Mouse (Mus musculus) cerebellum, adult 18-20 months (tissue): ENCODE data around the gene Ptgir.

Experiments used
- DNase-seq, 2 experiments: peaks; one replicate each; pipeline ENCODE4 v3.0.0; 2021

The Ptgir gene

DNA sequence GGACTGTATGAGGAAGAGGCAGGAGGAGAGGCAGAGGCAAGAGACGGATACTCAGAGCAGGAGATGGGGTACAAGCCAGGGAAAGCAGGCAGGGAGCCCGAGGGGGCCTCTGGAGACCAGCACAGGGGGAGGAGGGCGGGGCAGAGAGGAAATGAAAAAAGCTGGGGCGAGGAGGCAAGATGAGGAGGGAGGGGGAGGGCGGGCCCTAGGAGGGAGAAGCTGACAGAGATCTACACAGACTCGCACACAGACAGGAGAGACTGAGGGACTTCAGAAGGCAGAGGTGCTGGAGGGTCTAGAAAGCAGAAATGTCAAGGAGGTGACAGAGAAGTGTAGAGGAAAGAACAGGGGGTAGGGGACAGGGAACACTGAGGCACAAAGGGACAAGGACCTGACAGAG is at the start of gene Ptgir:
Gene Ptgir, plus strand, starts transcription at position 210 of the 400 bp plus-strand sequence.
- no peak for DNase-seq

DNA sequence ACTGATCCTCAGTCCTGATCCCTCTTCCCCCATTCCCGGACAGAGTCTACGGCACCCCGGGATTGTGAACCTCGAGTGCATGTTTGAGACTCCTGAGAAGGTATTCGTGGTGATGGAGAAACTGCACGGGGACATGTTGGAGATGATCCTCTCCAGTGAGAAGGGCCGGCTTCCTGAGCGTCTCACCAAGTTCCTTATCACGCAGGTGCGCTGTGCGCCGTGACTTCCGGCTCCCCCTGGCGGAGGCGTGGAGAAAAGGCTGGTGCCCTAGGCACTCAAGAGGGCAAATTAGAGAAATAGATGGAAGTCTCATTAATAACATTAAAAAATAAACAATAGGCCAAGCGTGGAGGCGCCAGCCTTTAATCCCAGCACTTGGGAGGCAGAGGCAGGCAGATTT is 48.0 kb upstream of the Ptgir start:
- DNase-seq = peak; percentile 63 to 73

DNA sequence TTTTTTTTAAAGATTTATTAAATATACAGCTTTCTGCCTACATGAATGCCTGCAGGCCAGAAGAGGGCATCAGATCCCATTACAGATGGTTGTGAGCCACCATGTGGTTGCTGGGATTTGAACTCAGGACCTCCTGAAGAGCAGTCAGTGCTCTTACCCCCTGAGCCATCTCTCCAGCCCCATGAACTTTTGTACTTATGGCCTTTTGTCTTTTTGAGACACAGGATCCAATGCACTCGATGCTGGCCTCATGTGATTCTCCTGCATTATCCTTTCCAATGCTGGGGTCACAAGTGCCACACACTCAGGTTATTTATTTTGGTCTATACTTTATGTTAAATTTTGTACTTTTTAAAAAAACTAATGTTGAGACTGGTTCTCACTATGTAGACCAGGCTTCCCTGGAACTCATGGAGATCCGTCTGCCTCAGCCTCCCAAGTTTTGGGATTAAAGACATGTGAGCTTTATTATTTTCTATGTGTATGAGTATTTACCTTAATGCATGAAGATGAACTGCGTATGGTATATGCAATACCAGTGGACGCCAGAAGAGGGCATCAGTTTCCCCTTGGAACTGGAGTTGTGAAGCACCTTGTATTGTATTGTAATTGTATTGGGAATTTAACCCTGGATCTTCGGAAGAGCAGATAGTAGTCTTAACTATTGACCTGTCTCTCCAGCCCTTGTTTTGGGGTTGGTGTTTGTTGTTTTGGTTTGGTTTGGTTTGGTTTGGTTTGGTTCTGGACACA is 46.2 kb upstream of the Ptgir start:
- peak; percentile 74 to 78 for DNase-seq

GRCm38 (mm10) chr7:16867488-16867887 is 38.8 kb upstream of the Ptgir start:
- DNase-seq = no peak

GRCm38 (mm10) chr7:16869497-16869896 is 36.8 kb upstream of the Ptgir start:
- DNase-seq = peak; percentile 85 to 98

- DNase-seq = no peak
Observed at GRCm38 (mm10) chr7:16871600-16871999, 34.7 kb upstream of the Ptgir start.

GRCm38 (mm10) chr7:16872478-16872877 is 33.8 kb upstream of the Ptgir start:
- DNase-seq = no peak

- DNase-seq = no peak
Observed at GRCm38 (mm10) chr7:16873392-16873791, 32.9 kb upstream of the Ptgir start.

- DNase-seq = peak; percentile 82 to 87
Observed at GRCm38 (mm10) chr7:16874190-16874589, 32.1 kb upstream of the Ptgir start.

DNA sequence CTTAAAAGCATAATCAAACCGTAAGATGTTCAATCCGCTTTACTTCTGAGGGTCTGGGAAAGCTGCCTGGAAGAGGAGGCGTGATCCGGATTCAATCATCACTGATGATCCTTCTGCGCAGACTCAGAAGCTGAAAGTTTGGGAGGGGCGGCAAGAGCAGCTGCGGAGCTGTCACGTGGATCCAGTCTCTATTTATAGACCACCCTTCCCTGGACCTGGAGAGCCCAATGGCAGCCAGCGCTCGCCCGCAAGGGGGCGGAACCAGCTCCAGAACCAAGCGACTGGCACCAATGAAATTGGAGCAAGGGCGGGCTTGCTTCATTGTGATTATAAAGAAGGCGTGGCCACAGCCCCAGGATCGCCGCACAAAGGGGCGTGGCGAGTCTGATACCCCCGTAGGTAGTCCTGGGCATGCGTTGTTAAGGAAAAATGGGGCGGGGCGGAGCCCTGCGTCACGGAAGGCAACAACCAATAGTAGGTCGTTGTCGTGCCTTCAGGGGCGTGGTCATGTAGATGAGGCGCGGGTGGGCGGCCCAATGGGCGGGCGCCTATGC is 31.5 kb upstream of the Ptgir start:
- DNase-seq = peak; percentile 99 to 100

- no peak for DNase-seq
Observed at GRCm38 (mm10) chr7:16875310-16875325, 31.2 kb upstream of the Ptgir start, which contains the start of gene Dact3. Dact3 (plus strand) TSS chr7:16875317.

DNA sequence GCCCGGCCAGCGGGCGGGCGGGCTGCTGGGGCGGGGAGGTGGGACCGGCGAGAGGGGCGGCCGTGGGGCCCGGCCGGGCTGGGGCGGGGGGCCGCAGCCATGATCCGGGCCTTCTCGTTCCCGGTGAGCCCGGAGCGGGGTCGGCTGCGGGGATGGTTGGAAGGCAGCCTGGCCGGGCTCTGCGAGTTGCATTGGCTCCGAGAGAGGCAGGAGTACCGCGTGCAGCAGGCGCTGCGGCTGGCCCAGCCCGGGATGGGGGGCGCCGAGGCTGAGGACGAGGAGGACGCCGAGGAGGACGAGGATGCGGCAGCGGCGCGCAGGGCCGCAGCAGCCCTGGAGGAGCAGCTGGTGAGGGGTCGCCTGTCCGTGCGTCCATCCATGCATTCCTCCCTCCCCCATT is 31.0 kb upstream of the Ptgir start:
- DNase-seq = no peak

DNA sequence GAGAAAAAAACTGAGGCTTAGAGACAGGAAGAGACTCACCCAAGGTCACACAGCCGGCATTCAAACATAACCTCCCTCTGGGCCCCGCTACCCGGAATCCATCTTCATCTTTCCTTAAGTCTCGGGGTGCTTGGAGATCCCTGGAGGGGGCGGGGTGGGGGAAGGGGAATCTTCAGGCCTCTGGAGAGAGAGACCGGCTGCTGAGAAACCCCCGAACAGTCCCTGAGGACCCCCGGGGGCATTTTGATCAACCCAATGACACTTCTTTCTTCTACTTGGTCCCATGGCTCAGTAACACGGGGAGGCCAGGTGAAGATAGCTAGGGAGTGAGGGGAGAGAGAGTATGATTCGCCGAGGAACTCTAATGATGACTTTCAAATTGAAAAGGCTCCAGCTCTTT is 30.3 kb upstream of the Ptgir start:
- DNase-seq = no peak

- peak; percentile 48 to 49 for DNase-seq
Observed at GRCm38 (mm10) chr7:16876608-16877007, 29.7 kb upstream of the Ptgir start.

- no peak for DNase-seq
Observed at GRCm38 (mm10) chr7:16877717-16878116, 28.6 kb upstream of the Ptgir start.

DNA sequence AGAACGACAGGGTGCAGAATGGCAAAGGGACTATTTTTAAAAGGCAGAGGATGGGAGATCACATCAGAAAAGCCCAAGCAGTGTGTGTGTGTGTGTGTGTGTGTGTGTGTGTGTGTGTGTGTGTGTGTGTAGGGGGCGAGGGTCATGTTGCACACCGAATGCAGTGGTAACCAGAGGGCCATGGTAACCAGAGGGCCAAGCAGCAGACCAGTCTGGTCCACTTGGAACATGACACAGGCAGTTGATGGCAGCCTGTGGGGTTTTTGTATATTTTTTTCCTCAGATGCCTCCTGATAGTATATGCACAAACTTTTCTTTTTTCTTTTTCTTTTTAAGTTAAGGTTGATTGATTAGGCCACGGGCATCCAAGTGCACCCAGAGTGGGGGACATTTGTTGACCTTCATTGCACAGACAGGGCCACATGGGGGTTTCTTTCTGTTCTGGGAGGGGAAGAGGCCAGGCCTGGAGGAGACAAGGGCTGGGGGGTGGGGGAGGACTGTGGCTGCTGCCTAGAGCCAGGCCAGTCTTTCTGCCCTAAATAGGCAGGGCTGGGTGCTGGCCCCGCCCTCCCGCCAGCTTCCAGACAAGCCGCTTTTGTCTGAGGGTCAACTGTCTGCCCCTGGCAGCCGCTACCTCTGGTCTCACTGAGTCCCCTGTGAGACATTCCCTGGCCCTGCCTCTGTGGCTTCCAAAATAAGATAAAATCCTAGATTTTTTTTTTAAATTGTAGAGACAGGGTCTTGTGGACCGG is 26.3 kb upstream of the Ptgir start:
- no peak for DNase-seq

- no peak for DNase-seq
Observed at GRCm38 (mm10) chr7:16880615-16881014, 25.7 kb upstream of the Ptgir start.

DNA sequence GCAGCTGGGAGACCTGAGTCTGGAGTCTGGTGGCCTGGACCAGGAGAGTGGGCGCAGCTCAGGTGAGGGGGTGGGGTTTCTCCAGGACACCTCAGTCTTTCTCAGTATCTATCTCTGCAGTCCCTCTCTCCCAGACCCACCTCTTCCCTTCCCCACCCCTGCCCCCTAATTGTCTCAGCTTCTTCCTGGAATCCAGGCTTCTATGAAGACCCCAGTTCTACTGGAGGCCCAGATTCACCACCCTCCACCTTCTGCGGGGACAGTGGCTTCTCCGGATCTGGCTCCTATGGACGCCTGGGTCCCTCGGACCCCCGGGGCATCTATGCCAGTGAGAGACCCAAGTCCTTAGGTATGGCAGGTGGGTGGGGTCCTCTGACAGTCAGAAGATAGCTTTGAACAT is 23.1 kb upstream of the Ptgir start:
- DNase-seq = no peak

DNA sequence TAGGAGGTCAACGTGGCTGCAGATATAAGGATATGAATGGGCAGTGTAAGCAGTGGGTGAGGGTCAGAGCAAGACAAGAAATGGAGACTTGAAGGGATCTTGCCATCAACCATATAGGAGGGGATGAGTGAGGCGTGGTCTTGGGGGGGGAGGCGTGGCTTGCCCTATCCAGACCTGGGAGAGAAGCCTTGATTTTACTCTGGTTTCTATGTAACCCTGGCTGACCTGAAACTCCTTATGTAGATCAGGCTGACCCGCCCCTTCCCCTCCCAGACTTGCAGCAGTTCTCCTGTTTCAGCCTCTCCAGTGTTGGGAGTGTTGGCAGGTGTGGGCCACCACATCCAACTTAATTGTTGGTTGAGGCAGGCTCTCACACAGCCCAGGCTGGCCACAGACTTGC is 22.0 kb upstream of the Ptgir start:
- no peak for DNase-seq

GRCm38 (mm10) chr7:16885271-16885776 is 21.0 kb upstream of the Ptgir start:
- no peak for DNase-seq

DNA sequence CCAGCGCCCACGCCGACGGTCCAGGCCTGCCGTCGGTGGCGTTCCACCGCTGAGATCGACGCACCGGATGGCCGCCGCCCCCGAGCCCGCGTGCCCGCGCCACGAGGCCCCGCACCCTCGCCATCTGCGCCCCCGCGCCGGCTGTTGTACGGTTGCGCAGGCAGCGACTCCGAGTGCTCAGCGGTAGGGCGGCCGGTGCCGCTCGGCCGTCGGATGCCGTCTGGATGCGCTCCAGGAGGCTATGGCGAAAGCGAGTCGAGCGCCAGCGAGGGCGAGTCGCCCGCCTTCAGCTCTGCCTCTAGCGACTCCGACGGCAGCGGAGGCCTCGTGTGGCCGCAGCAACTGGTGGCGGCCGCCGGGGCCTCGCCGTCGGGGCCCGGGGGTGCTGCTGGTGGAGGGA is 20.4 kb upstream of the Ptgir start:
- no peak for DNase-seq

DNA sequence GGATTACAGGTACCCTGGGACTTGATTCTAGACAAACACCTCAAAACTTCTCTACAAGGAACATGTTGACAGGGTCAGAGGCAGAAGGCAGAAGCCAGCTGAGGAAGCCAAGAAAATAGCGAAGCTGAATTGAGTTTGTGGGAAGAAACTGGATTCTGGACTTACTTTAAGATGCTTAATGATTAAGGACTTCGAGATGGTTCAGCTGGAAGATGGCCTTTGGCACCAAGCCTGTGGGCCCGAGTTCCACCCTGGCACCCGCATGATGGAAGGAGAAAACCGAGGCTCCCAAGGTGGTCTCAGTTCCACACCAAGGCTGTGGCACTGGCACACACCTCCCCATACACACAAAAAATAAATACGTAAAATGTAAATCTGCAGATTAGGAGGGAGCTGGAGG is 15.8 kb upstream of the Ptgir start:
- DNase-seq = no peak

DNA sequence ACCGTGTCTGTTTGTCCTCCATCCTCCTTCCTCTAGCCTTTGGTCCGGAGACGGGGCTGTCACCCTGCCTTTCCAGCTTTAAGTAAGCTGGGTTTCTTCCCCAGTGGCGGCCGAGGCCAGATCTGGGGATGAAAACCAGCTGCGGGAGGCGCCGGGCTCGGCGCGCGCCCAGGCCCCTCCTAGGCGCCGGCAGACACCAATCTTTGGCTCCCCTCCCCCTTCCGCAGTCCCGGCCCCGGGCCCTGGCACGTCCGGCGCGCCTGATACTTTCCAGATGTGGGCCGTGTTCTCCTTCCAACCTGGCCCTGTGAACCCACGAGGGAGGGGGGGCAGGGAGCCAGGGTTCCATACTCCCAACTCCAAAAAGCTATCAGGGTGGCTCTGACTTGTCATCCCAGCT is 15.3 kb upstream of the Ptgir start:
- DNase-seq = no peak

GRCm38 (mm10) chr7:16891641-16892351 is 14.5 kb upstream of the Ptgir start, which contains the start of gene Gng8:
Gng8 (plus strand) TSS chr7:16891786.
- peak; percentile 85 to 91 for DNase-seq
